In the genomic region with DNA sequence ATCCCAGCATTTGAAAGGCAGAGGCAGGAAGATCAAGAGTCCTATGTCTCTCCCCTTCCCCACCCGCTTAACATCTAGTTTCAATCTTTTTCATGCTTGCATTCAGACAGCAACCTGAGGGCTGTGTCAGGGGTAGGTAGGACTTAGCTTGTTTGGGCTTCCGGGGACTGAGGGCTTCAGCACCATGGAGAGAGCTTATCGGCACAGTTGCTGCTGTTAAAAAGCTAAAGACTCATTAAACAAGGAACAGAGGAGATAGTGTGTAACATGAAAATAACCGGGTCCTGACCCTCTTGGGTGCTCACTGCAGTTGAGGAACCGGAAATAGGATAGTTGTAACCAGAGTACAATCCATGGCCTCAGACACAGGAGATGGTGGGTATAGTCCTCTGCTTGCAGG, we compare ENCODE assay signal across 1 mouse cellular context.
TF ChIP-seq lines count a peak whose summit lies in the region.

No protein-coding gene starts in this region.

TF ChIP-seq in ES-E14, 5 proteins besides CTCF, POLR2A, EP300 and RAD21 (continued from another document):
- TF ChIP-seq ZC3H11A (IDR thresholded peaks at IDR 0.05; ENCODE audit: borderline replicate concordance, low read depth, low read length) = no peak
